ENCODE assay signal across 17 mouse cellular contexts in the genomic region with DNA sequence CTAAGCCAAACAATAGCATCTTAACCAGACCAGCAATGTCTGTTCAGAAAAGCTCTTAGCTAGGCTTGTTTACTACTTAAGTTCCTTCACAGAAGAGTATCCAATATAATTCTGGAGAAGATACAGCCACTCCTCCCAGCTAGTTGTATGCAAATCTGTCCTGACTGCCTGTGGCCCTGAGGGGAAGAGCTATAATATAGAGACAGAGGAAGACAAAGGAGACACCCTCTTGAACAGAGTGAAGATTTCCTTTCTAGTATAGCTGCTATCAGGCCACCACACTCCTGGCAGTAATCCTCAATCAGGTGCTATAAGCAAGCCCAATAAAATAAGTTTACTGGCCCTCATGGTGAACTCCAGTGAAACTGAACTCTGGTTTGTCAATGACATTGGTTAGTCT.
"Had no signal": no experiment of that assay in that cellular context is flagged by ENCODE, and none has a peak within 500 bp of the region (broad histone marks: within the 10 kb centered on the region; RNA-seq: fewer than 3 reads in every experiment).

No protein-coding gene starts in this region.

- H3K9me3 ChIP-seq: lung, embryonic 15.5 days; megakaryocyte, embryonic 14.5 days; midbrain, embryonic 13.5 days; midbrain, embryonic 15.5 days; neural tube, embryonic 12.5 days; stomach, embryonic 15.5 days had no signal

- DNase-seq: liver, postnatal 0 days; lung, adult 2 months; lung, postnatal 14 days; lung, postnatal 36 days; right cerebral cortex, postnatal 14 days; thymus, postnatal 14 days; thymus, postnatal 36 days had no signal

- H3K4me1 ChIP-seq: lung, embryonic 15.5 days; megakaryocyte, embryonic 14.5 days; midbrain, embryonic 13.5 days; midbrain, embryonic 15.5 days; neural tube, embryonic 12.5 days; stomach, embryonic 15.5 days had no signal

- H3K27me3 ChIP-seq: lung, embryonic 15.5 days; megakaryocyte, embryonic 14.5 days; midbrain, embryonic 13.5 days; midbrain, embryonic 15.5 days; neural tube, embryonic 12.5 days; stomach, embryonic 15.5 days had no signal

- H3K4me2 ChIP-seq: lung, embryonic 15.5 days; midbrain, embryonic 11.5 days; midbrain, embryonic 13.5 days; midbrain, embryonic 15.5 days; neural tube, embryonic 12.5 days; stomach, embryonic 15.5 days had no signal

- H3K36me3 ChIP-seq: stomach, embryonic 15.5 days had no signal

- H3K27ac ChIP-seq: lung, embryonic 15.5 days; macrophage; midbrain, embryonic 13.5 days; midbrain, embryonic 15.5 days; neural tube, embryonic 12.5 days; stomach, embryonic 15.5 days; stomach, postnatal 0 days had no signal

- ATAC-seq: liver, postnatal 0 days; lung, postnatal 0 days; midbrain, embryonic 13.5 days; midbrain, embryonic 15.5 days had no signal

- H3K9ac ChIP-seq: liver, postnatal 0 days; lung, embryonic 15.5 days; midbrain, embryonic 13.5 days; midbrain, embryonic 15.5 days; neural tube, embryonic 12.5 days; stomach, embryonic 15.5 days had no signal

- H3K4me3 ChIP-seq: lung, embryonic 15.5 days; megakaryocyte, embryonic 14.5 days; midbrain, embryonic 13.5 days; midbrain, embryonic 15.5 days; neural tube, embryonic 12.5 days; stomach, embryonic 15.5 days had no signal
